Mouse (Mus musculus) testis, postnatal 14 days (tissue): ENCODE measurements around the gene Lgr6.

Experiments used
- DNase-seq: peaks from one replicate; pipeline ENCODE4 v3.0.0; 2021; ENCODE audit warnings: low spot score

The Lgr6 gene

GRCm38 (mm10) chr1:134955050-134955636, 149.9 kb downstream of the Lgr6 start:
- DNase-seq: no peak

- no peak for DNase-seq
Measured at GRCm38 (mm10) chr1:134949946-134950345, 155.1 kb downstream of the Lgr6 start.

- no peak for DNase-seq
Measured at GRCm38 (mm10) chr1:134947590-134947989, 157.5 kb downstream of the Lgr6 start.

GRCm38 (mm10) chr1:134942898-134943297, 162.2 kb downstream of the Lgr6 start:
- no peak for DNase-seq

GRCm38 (mm10) chr1:134940863-134941262, 164.2 kb downstream of the Lgr6 start:
- DNase-seq: no peak

GRCm38 (mm10) chr1:134938233-134938632, 166.8 kb downstream of the Lgr6 start:
- DNase-seq: no peak

- DNase-seq: no peak
Measured at GRCm38 (mm10) chr1:134936335-134936734, 168.7 kb downstream of the Lgr6 start.
